Mouse (Mus musculus) T-cell, adult 2 months (primary cell): ENCODE measurements around the gene Csta1.

Experiments used
- DNase-seq: peaks from one replicate; pipeline ENCODE4 v3.0.0; 2022; ENCODE audit warnings: low spot score

The Csta1 gene

GRCm38 (mm10) chr16:36071071-36071449, 60.0 kb downstream of the Csta1 start:
- DNase-seq = no peak
